Mouse (Mus musculus): ENCODE results near the gene Ssx2ip. TPM values are rescaled to one million over a fixed set of nuclear protein-coding genes. Genes with fewer than 3 reads are reported as not detected.
A peak's percentile ranks its signal among the peaks of the same experiment; 100 is the strongest.

Gene Ssx2ip
- total RNA-seq, 4 experiments from 2014 or later, result 98.2 to 108 (median 102) TPM

DNA sequence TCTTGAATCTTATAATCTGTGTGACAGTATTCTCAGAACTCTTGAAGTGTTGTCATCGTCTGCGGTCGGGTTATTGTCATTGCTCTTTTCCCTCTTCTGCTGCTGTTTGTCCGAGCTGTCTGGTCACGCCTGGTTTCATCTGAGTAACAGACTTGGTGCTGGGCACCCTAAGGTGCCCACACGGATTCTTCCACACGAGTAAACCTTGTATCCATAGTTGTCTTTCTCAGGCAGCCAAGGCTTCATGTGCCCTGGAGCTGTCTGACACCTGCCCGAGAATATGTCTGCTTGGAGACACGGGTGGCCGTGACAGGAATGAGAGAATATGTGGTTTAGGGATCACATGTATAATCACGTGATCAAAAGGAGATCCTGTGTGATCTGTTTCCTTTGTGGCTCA, 31.1 kb downstream of the Ssx2ip start:
- no peak for DNase-seq (ENCODE audit: low spot score in 2 of 2)

DNA sequence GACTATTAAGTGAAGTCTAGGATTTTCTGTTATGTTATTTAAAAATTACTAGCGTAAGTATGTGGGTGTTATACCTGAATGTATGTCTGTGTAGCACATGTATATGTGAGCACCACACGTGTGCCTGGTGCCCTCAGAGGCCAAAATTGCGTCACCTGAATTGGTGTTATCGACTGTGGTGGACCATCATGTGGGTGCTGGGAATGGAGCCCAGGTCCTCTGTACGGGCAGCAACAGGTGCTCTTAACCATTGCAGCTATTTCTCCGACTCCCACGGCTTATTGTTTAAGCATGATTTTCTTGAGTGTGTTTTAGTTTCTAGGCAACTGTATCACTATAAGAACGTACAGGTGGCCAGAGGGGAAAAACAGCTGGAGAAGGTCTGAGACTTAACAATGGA, 31.7 kb downstream of the Ssx2ip start:
- DNase-seq (ENCODE audit: low spot score in 2 of 2), result no peak

DNA sequence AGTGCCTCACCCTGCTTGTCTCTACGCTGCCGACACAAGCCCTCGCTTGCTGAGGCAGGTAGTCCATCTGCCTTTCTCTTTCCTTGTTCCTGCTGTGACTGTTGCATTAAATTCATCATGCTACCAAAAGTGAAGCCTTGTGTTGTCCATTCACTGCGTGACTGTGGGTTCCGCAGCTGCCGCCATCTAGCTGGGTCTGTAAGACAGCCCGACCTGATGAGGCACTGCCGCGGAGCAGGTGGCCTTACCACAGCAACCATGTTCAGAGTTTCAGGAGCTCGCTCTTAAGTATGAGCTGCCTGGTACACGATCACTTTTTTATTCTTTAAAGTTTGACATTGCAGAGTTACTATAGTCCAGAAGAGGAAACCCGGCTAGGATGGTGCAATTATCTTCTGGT, 35.6 kb downstream of the Ssx2ip start:
- DNase-seq (ENCODE audit: low spot score in 2 of 2), result no peak

DNA sequence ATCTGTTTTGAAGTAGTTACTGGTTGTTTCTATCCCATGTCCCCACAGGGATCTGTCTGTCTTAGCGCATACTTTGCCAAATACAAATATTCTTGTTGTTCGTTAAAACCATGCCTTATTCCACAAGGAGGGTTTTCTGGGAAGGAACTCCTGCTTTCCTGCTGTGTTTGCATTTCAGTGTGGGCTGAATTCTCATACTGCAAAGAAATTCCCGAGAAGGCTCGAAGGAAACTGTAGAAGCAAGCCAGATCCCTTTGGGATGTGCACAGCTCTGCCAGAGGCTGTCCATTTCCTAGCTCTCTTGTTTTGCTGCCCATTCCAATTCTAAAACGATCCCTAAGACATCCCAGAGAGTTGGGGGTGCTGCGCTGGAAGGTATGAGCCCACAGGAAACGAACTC, 36.0 kb downstream of the Ssx2ip start:
- DNase-seq (ENCODE audit: low spot score in 2 of 2), result no peak

- DNase-seq (ENCODE audit: low spot score in 2 of 2), result no peak
Measured at GRCm38 (mm10) chr3:146442484-146442883, 38.0 kb downstream of the Ssx2ip start.

GRCm38 (mm10) chr3:146442936-146443335, 38.5 kb downstream of the Ssx2ip start:
- DNase-seq (ENCODE audit: low spot score in 2 of 2), result no peak

DNA sequence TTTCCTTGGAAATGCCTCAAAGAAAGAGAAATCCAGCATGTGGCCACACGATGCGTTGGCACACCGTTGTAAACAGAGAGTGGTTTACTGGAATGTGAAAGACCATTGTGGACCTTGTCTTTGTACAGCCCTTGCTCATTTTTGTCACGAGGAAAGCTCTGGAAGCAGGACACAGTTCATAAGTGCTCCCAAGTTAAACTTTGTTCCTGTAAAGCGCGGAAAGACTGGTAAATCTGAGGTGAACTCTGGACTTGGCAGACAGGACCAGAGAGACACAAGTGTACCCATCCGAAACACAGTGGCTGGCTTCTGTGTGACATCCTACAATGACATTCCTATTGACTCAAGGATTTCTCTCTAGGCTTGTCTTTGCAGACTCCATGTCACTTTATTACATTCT, 38.9 kb downstream of the Ssx2ip start:
- no peak for DNase-seq (ENCODE audit: low spot score in 2 of 2)

GRCm38 (mm10) chr3:146444880-146445279, 40.4 kb downstream of the Ssx2ip start:
- DNase-seq (ENCODE audit: low spot score in 2 of 2), result no peak

DNA sequence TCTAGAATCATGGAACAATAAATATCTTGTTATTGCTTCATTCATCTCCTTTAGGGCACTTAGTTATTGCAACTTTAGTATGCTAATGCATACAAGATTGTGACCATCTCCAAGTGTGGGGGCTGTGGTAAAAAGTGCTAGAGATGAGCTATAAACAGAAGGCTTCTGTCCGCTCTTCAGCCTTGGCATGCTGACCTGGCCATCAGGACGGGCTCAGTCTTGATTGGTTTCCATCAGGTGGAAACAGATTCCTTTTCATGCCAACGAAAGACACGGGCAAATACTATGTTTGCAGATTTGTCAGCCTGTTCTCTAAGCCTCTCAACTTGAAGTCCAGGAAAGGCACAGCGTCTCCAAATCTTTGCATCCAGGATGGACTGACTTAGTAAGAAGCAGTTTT, 42.7 kb downstream of the Ssx2ip start:
- DNase-seq (ENCODE audit: low spot score in 2 of 2), result no peak

DNA sequence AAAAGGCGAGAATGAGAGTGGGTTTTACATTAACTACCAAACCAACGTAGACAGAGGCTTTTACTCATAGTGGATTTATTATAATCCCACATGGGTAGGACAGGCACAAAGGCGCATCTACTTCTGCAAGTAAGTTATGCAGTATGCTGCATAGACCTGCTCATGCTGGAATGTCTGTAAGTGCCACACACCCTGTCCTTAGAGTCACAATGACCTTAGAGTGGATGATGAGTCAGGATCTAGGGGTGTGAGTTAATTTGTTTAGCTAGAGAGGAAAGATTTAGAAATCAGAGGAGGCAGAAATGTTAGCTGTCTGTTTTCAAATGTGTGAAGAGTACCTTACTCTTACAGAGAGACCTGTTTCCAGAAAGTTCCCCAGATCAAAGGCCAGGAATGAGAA, 43.2 kb downstream of the Ssx2ip start:
- DNase-seq (ENCODE audit: low spot score in 2 of 2), result no peak

GRCm38 (mm10) chr3:146448372-146448771, 43.9 kb downstream of the Ssx2ip start:
- no peak for DNase-seq (ENCODE audit: low spot score in 2 of 2)

DNA sequence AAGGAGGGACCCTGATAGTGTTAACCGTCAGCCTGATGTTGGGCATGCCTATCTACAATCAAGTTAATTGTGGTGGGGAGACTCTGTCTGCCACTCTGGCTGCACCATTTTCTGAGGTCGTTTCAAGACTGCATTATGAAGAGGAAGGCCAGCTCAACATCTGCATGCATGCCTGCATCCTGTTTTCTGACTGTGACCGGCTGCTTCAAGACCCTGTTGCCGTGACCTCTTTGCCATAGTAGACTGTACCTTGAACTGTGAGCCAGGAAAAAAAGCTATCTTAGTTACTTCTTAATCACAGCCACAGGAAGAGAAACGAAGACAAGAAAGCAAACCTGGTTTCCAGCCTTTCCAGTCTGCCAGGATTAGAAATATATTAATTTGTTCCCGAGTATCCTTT, 44.5 kb downstream of the Ssx2ip start:
- no peak for DNase-seq (ENCODE audit: low spot score in 2 of 2)

DNA sequence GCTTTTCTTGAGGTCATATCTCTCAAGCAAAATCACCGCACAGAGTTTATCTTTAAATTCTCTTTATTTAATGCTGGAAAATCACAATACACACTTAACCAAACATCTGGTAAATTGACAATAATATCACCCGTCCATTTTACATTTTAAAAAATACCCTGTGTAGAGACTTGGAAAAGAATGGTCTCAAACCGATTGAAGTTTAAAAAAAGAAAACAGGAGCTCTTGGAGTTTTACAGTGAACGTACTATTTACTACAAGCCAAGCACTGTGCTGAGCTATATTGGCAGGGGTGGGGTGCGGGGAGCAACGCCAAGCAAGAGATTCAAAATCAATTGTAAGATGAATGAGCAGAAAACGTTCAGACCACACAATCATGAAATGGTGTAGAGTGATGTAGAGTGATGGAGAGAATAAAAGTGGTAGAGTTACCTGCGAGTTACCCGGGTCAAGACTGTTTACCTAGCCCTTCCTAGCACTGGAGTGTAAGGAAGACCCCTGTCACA, 45.4 kb downstream of the Ssx2ip start, which contains the start of gene Ctbs:
Gene Ctbs (plus strand): TSS at position 51 of the 506 bp plus-strand sequence.
- no peak for DNase-seq (ENCODE audit: low spot score in 2 of 2)

GRCm38 (mm10) chr3:146450371-146450841, 46.0 kb downstream of the Ssx2ip start:
- peak; percentile 87 to 89 for DNase-seq (ENCODE audit: low spot score in 2 of 2)

DNA sequence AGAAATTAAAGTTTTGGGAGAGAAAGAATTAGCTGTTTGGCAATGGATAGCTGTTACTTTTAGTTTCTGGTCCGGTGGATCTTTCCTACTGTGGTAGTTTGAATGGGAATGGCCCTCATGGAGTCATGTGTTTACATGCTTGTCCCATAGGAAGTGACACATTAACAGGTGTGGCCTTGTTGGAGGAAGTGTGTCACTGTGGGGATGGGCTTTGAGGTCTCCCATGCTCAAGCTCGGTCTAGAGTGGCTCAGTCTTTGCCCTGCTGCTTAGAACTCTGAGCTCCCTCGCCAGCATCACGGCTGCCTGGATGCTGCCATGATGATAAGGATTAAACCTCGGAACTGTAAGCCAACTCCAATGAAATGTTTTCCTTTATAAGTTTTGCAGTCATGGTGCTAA, 46.9 kb downstream of the Ssx2ip start:
- no peak for DNase-seq (ENCODE audit: low spot score in 2 of 2)

DNA sequence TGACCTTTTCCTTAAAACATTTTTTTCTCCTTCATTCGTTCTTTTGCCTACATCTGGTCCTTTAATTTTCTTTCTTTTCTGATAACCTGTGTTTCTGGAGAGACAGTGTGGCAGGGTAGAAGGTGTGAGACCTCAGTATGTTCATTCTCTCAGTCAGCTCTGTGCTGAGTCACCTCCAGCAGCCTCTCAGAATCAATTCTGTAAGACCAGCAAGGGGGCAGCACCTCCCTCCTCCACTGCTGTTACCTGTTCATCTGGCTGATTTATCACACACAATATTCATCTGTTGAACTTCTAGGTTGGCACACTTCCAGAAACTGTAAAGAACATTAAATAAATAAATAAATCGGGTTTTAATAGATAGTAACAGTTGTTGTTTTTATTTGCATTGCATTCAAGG, 58.5 kb downstream of the Ssx2ip start:
- DNase-seq (ENCODE audit: low spot score in 2 of 2), result no peak

- no peak for DNase-seq (ENCODE audit: low spot score in 2 of 2)
Measured at GRCm38 (mm10) chr3:146469226-146469625, 64.8 kb downstream of the Ssx2ip start.

DNA sequence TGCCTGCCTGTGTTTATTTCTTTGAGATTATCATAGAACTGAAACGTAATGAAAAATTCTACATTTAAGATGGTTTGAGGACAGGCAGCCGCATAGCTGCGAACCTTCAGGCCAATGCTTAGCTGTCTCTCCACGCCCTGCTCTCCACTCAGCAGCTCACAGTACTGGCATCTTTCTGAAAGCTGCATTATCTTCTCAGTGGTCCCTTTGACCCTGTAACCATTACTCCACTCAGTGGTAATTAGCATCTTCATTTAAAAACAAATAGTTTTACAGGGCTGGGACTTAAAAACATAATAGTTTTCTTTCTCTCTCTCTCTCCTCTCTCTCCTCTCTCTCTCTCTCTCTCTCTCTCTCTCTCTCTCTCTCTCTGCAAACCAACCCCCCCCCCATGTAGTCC, 68.2 kb downstream of the Ssx2ip start:
- DNase-seq (ENCODE audit: low spot score in 2 of 2), result no peak

- no peak for DNase-seq (ENCODE audit: low spot score in 2 of 2)
Measured at GRCm38 (mm10) chr3:146473741-146474140, 69.3 kb downstream of the Ssx2ip start.

- no peak for DNase-seq (ENCODE audit: low spot score in 2 of 2)
Measured at GRCm38 (mm10) chr3:146474428-146474827, 70.0 kb downstream of the Ssx2ip start.

DNA sequence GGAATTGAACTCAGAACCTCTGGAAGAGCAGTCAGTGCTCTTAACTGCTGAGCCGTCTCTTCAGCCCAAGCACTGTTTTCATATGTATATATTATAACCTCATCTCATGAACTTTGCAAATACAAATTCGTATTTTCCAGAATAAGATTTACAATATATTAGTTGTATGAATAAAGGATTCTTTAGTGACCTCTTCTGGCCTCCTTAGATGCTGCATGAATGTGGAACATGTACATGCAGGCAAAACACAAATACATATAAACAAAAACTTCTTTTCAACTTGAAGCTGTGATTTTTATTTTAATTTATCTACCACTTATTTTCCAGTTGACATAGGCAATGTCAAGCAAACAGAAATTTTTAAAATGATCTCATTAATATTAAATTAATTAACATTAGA, 77.6 kb downstream of the Ssx2ip start:
- no peak for DNase-seq (ENCODE audit: low spot score in 2 of 2)

DNA sequence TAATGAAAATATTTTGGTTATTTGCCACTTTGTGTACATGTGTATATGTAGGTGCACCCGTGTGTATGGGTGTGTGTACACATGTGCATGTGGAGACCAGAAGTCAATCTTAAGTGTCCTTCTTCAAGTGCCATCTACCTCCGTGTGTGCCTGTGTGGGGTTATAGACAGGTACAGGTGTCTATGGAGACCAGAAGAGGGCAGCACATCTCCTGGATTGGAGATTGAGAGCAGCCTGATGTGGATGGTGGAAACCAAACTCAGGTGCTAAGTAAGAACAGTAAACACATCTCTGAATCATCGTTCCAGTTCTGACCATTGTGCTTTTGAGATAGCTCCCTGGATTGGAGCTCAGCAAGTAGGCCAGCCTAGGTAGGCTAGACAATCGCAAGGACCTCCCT, 82.0 kb downstream of the Ssx2ip start:
- no peak for DNase-seq (ENCODE audit: low spot score in 2 of 2)

Measured in layer of hippocampus, adult 8-10 months (tissue).